Mouse (Mus musculus) forebrain, embryonic 10.5 days (tissue): ENCODE measurements around the gene 2310061I04Rik. TPM values are rescaled to one million over a fixed set of nuclear protein-coding genes. Genes with fewer than 3 reads are reported as not detected.
"Not testable (repeated sequence)": the region's sequence is repeated elsewhere in the genome, so short reads cannot be mapped to it uniquely, and the experiment has no call there.

Experiments
- DNase-seq: peaks from one replicate; pipeline ENCODE4 v3.0.0-alpha.2; 2017; ENCODE audit warnings: low spot score; ENCODE audit errors: extremely low spot score
- H3K27ac ChIP-seq: fragments of 300-500 bp; sonication (generic); 2 replicates; pipeline ENCODE4 v1.5.1; 2016; ENCODE audit warnings: mild to moderate bottlenecking
- H3K27me3 ChIP-seq: fragments of 300-500 bp; sonication (generic); 2 replicates; pipeline ENCODE4 v1.6.1; 2016; ENCODE audit warnings: mild to moderate bottlenecking; ENCODE audit not compliant: poor library complexity, severe bottlenecking
- H3K36me3 ChIP-seq: fragments of 300-500 bp; sonication (generic); replicated peaks from 2 replicates; pipeline ENCODE4 v1.6.1; 2016; ENCODE audit warnings: mild to moderate bottlenecking, moderate library complexity
- H3K4me1 ChIP-seq: fragments of 300-500 bp; sonication (generic); 2 replicates; pipeline ENCODE4 v1.6.1; 2016
- H3K4me3 ChIP-seq: fragments of 300-500 bp; sonication (generic); 2 replicates; pipeline ENCODE4 v1.5.1; 2016; ENCODE audit warnings: mild to moderate bottlenecking, moderate library complexity
- H3K9me3 ChIP-seq: fragments of 300-500 bp; sonication (generic); 2 replicates; pipeline ENCODE4 v1.6.1; 2016; ENCODE audit warnings: mild to moderate bottlenecking, moderate library complexity
- WGBS: fragments of 180-500 bp; shearing (Covaris S2); methylation state at CpG from one replicate; pipeline ENCODE4 v1.1.7; 2016; 5-methylcytosine and 5-hydroxymethylcytosine counted together
- polyA plus RNA-seq: library from polyadenylated mRNA; unstranded; fragments of >200 nt; fragmentation: Nextera tagmentation; extraction: Ambion mirVana; gene quantifications from 2 replicates; pipeline ENCODE4 v1.2.1, GENCODE M21; 2016

2310061I04Rik gene
- polyA plus RNA-seq: 29.8 and 32.4 TPM in 2 replicates

- no peaks in the 10 kb centered on the region for H3K27me3 ChIP-seq
- no peaks in the 10 kb centered on the region for H3K9me3 ChIP-seq
- peaks cover 27% of the 10 kb centered on the region for H3K4me1 ChIP-seq
- peak within 1 kb of the TSS; percentile 98 for H3K27ac ChIP-seq
- peak; percentile 87 for DNase-seq
- H3K4me3 ChIP-seq: peak within 1 kb of the TSS; percentile 81
- under 1% methylated on average over 86 of the region's 86 CpGs for WGBS
- peaks cover 75% of the 10 kb centered on the region for H3K36me3 ChIP-seq
Measured at GRCm38 (mm10) chr17:35896781-35897643, at the start of gene 2310061I04Rik. Gene 2310061I04Rik, minus strand, starts transcription at chr17:35897431.

GRCm38 (mm10) chr17:35939941-35940340 lies 42.7 kb upstream of the 2310061I04Rik start:
- H3K4me3 ChIP-seq: no peak overlapping the region
- no peak for DNase-seq
- no peaks in the 10 kb centered on the region for H3K36me3 ChIP-seq
- no peak overlapping the region for H3K27ac ChIP-seq
- peaks cover 3% of the 10 kb centered on the region; the same call in 1 of the 2 replicates for H3K9me3 ChIP-seq
- H3K27me3 ChIP-seq: no peaks in the 10 kb centered on the region
- no peaks in the 10 kb centered on the region for H3K4me1 ChIP-seq
- WGBS: 59% methylated on average over 1 of the region's 1 CpGs

GRCm38 (mm10) chr17:35939108-35939507 lies 41.9 kb upstream of the 2310061I04Rik start:
- H3K9me3 ChIP-seq: peaks cover 3% of the 10 kb centered on the region; the same call in 1 of the 2 replicates
- H3K27me3 ChIP-seq: no peaks in the 10 kb centered on the region
- DNase-seq: no peak
- WGBS: 71% methylated on average over 2 of the region's 2 CpGs
- no peak overlapping the region for H3K27ac ChIP-seq
- no peaks in the 10 kb centered on the region for H3K4me1 ChIP-seq
- H3K4me3 ChIP-seq: no peak overlapping the region
- no peaks in the 10 kb centered on the region for H3K36me3 ChIP-seq

- no peaks in the 10 kb centered on the region for H3K27me3 ChIP-seq
- H3K4me3 ChIP-seq: no peak overlapping the region
- 46% methylated on average over 2 of the region's 2 CpGs for WGBS
- peaks cover 3% of the 10 kb centered on the region; the same call in 1 of the 2 replicates for H3K9me3 ChIP-seq
- H3K36me3 ChIP-seq: no peaks in the 10 kb centered on the region
- peak; percentile 53 for DNase-seq
- H3K27ac ChIP-seq: no peak overlapping the region
- H3K4me1 ChIP-seq: no peaks in the 10 kb centered on the region
Measured at GRCm38 (mm10) chr17:35937700-35938348, 40.6 kb upstream of the 2310061I04Rik start.

- H3K4me1 ChIP-seq, H3K4me3 ChIP-seq, DNase-seq, H3K27ac ChIP-seq, H3K27me3 ChIP-seq, H3K9me3 ChIP-seq: not testable (repeated sequence)
- WGBS: 91% methylated on average over 14 of the region's 14 CpGs
- H3K36me3 ChIP-seq: peaks cover 18% of the 10 kb centered on the region
Measured at GRCm38 (mm10) chr17:35935763-35936162, 38.5 kb upstream of the 2310061I04Rik start.

- Histone ChIP-seq H3K27me3 (no peaks in the 10 kb centered on the region), H3K9me3 (no peaks in the 10 kb centered on the region), H3K4me1 (no peaks in the 10 kb centered on the region), H3K36me3 (peaks cover 50% of the 10 kb centered on the region), H3K4me3 (no peak overlapping the region), H3K27ac (no peak overlapping the region)
- DNase-seq: no peak
- whole genome bisulfite sequencing: 91% methylated on average over 4 of the region's 4 CpGs
Measured at GRCm38 (mm10) chr17:35932608-35933007, 35.4 kb upstream of the 2310061I04Rik start.

- H3K36me3 ChIP-seq: peaks cover 69% of the 10 kb centered on the region
- WGBS: 97% methylated on average over 12 of the region's 12 CpGs
- DNase-seq: no peak
Measured at GRCm38 (mm10) chr17:35930627-35931026, 33.4 kb upstream of the 2310061I04Rik start.

GRCm38 (mm10) chr17:35929534-35929933 lies 32.3 kb upstream of the 2310061I04Rik start:
- H3K36me3 ChIP-seq: peaks cover 80% of the 10 kb centered on the region
- no peak for DNase-seq
- H3K9me3 ChIP-seq: no peaks in the 10 kb centered on the region
- no peak overlapping the region for H3K27ac ChIP-seq
- 91% methylated on average over 2 of the region's 2 CpGs for WGBS
- no peaks in the 10 kb centered on the region for H3K27me3 ChIP-seq
- H3K4me3 ChIP-seq: no peak overlapping the region
- no peaks in the 10 kb centered on the region for H3K4me1 ChIP-seq

More at GRCm38 (mm10) chr17:35930627-35931026, 33.4 kb upstream of the 2310061I04Rik start:
- no peak overlapping the region for H3K27ac ChIP-seq
- no peaks in the 10 kb centered on the region for H3K9me3 ChIP-seq
- no peaks in the 10 kb centered on the region for H3K27me3 ChIP-seq
- no peaks in the 10 kb centered on the region for H3K4me1 ChIP-seq
- no peak overlapping the region for H3K4me3 ChIP-seq

- DNase-seq: no peak
- Histone ChIP-seq H3K27me3 (no peaks in the 10 kb centered on the region), H3K9me3 (no peaks in the 10 kb centered on the region), H3K4me1 (no peaks in the 10 kb centered on the region), H3K27ac (no peak overlapping the region), H3K36me3 (peaks cover 97% of the 10 kb centered on the region), H3K4me3 (no peak overlapping the region)
- 93% methylated on average over 1 of the region's 1 CpGs for WGBS
Measured at GRCm38 (mm10) chr17:35927471-35927870, 30.2 kb upstream of the 2310061I04Rik start.

GRCm38 (mm10) chr17:35923281-35923680 lies 26.1 kb upstream of the 2310061I04Rik start:
- H3K4me3 ChIP-seq: no peak overlapping the region
- WGBS: 93% methylated on average over 4 of the region's 4 CpGs
- DNase-seq: no peak
- H3K27me3 ChIP-seq: no peaks in the 10 kb centered on the region
- H3K9me3 ChIP-seq: no peaks in the 10 kb centered on the region
- H3K36me3 ChIP-seq: peaks cover 77% of the 10 kb centered on the region
- H3K4me1 ChIP-seq: peaks cover 27% of the 10 kb centered on the region
- no peak overlapping the region for H3K27ac ChIP-seq

- H3K27ac ChIP-seq: no peak overlapping the region
- 97% methylated on average over 3 of the region's 3 CpGs for WGBS
- peaks cover 27% of the 10 kb centered on the region for H3K4me1 ChIP-seq
- no peak for DNase-seq
- H3K9me3 ChIP-seq: no peaks in the 10 kb centered on the region
- H3K27me3 ChIP-seq: no peaks in the 10 kb centered on the region
- H3K4me3 ChIP-seq: no peak overlapping the region
- peaks cover 73% of the 10 kb centered on the region for H3K36me3 ChIP-seq
Measured at GRCm38 (mm10) chr17:35922566-35922965, 25.3 kb upstream of the 2310061I04Rik start.

- 90% methylated on average over 4 of the region's 4 CpGs for WGBS
- Histone ChIP-seq H3K36me3 (peaks cover 71% of the 10 kb centered on the region), H3K27me3 (no peaks in the 10 kb centered on the region), H3K9me3 (no peaks in the 10 kb centered on the region), H3K4me1 (peaks cover 27% of the 10 kb centered on the region), H3K4me3 (no peak overlapping the region), H3K27ac (0 out of 2 replicates have a peak overlapping the region, but pooled peaks have one; percentile 97)
- DNase-seq: no peak
Measured at GRCm38 (mm10) chr17:35921710-35922109, 24.5 kb upstream of the 2310061I04Rik start.
